Mouse (Mus musculus): ENCODE results near the gene Map3k7. TPM values are rescaled to one million over a fixed set of nuclear protein-coding genes. Genes with fewer than 3 reads are reported as not detected.

Map3k7 gene
- polyA plus RNA-seq, 1 experiment from 2014 or later: 39.1 TPM

GRCm38 (mm10) chr4:31938416-31939106, 25.3 kb upstream of the Map3k7 start:
- Histone ChIP-seq H3K4me2 (replicated peaks) (peak overlapping the region; percentile 44), H3K4me1 (peaks cover 14% of the 10 kb centered on the region), H3K27ac (no peak overlapping the region), H3K4me3 (no peak overlapping the region), H3K9me3 (no peaks in the 10 kb centered on the region), H3K27me3 (0 out of 2 replicates have a peak, but pooled peaks cover 3% of the 10 kb centered on the region), H3K36me3 (no peaks in the 10 kb centered on the region), H3K9ac (no peak overlapping the region)
- 10% methylated on average over 9 of the region's 9 CpGs for WGBS
- ATAC-seq (ENCODE audit: low FRiP score, low read depth): peak; percentile 68; the same call in 1 of the 2 replicates

- H3K9ac ChIP-seq: no peak overlapping the region
- H3K4me3 ChIP-seq: no peak overlapping the region
- ATAC-seq (ENCODE audit: low FRiP score, low read depth): no peak
- no peak overlapping the region for H3K4me2 ChIP-seq (replicated peaks)
- no peak overlapping the region for H3K27ac ChIP-seq
- no peaks in the 10 kb centered on the region for H3K27me3 ChIP-seq
- H3K4me1 ChIP-seq: peaks cover 10% of the 10 kb centered on the region
- 56% methylated on average over 4 of the region's 4 CpGs for WGBS
- H3K36me3 ChIP-seq: no peaks in the 10 kb centered on the region
- no peaks in the 10 kb centered on the region for H3K9me3 ChIP-seq
Observed at GRCm38 (mm10) chr4:31941616-31942015, 22.3 kb upstream of the Map3k7 start.

GRCm38 (mm10) chr4:31943045-31943444, 20.9 kb upstream of the Map3k7 start:
- Histone ChIP-seq H3K4me3 (no peak overlapping the region), H3K9me3 (no peaks in the 10 kb centered on the region), H3K9ac (no peak overlapping the region), H3K36me3 (no peaks in the 10 kb centered on the region), H3K4me2 (replicated peaks) (no peak overlapping the region), H3K27me3 (no peaks in the 10 kb centered on the region), H3K4me1 (no peaks in the 10 kb centered on the region), H3K27ac (no peak overlapping the region)
- WGBS: 89% methylated on average over 2 of the region's 2 CpGs
- no peak for ATAC-seq (ENCODE audit: low FRiP score, low read depth)

- WGBS: under 1% methylated on average over 47 of the region's 47 CpGs
- ATAC-seq (ENCODE audit: low FRiP score, low read depth): no peak
Observed at GRCm38 (mm10) chr4:31964194-31964875, 438 bp downstream of the Map3k7 start.

GRCm38 (mm10) chr4:31965208-31965607, 1.3 kb downstream of the Map3k7 start:
- peaks cover 20% of the 10 kb centered on the region for H3K4me1 ChIP-seq
- peak overlapping the region; percentile 88 for H3K4me3 ChIP-seq
- no peaks in the 10 kb centered on the region for H3K9me3 ChIP-seq
- ATAC-seq (ENCODE audit: low FRiP score, low read depth): no peak
- H3K9ac ChIP-seq: 0 out of 2 replicates have a peak overlapping the region, but pooled peaks have one; percentile 45
- peak overlapping the region; percentile 88 for H3K4me2 ChIP-seq (replicated peaks)
- H3K27ac ChIP-seq: no peak overlapping the region
- WGBS: 74% methylated on average over 2 of the region's 2 CpGs
- no peaks in the 10 kb centered on the region for H3K27me3 ChIP-seq
- no peaks in the 10 kb centered on the region for H3K36me3 ChIP-seq

More at GRCm38 (mm10) chr4:31964194-31964875, 438 bp downstream of the Map3k7 start:
- Histone ChIP-seq H3K27ac (peak overlapping the region; percentile 95), H3K4me3 (peak overlapping the region; percentile 88), H3K4me2 (replicated peaks) (peak overlapping the region; percentile 88), H3K4me1 (peaks cover 20% of the 10 kb centered on the region), H3K9me3 (no peaks in the 10 kb centered on the region), H3K36me3 (no peaks in the 10 kb centered on the region), H3K9ac (peak overlapping the region; percentile 91), H3K27me3 (no peaks in the 10 kb centered on the region)

GRCm38 (mm10) chr4:31971437-31971836, 7.5 kb downstream of the Map3k7 start:
- Histone ChIP-seq H3K4me3 (no peak overlapping the region), H3K36me3 (peaks cover 9% of the 10 kb centered on the region), H3K4me2 (replicated peaks) (no peak overlapping the region), H3K4me1 (0 out of 2 replicates have a peak, but pooled peaks cover 8% of the 10 kb centered on the region), H3K9me3 (no peaks in the 10 kb centered on the region), H3K9ac (no peak overlapping the region), H3K27me3 (no peaks in the 10 kb centered on the region), H3K27ac (no peak overlapping the region)
- WGBS: 86% methylated on average over 1 of the region's 1 CpGs
- no peak for ATAC-seq (ENCODE audit: low FRiP score, low read depth)

GRCm38 (mm10) chr4:31972181-31972580, 8.3 kb downstream of the Map3k7 start:
- Histone ChIP-seq H3K4me1 (0 out of 2 replicates have a peak, but pooled peaks cover 8% of the 10 kb centered on the region), H3K27me3 (no peaks in the 10 kb centered on the region), H3K27ac (no peak overlapping the region), H3K9ac (no peak overlapping the region), H3K4me3 (no peak overlapping the region), H3K9me3 (no peaks in the 10 kb centered on the region), H3K36me3 (peaks cover 15% of the 10 kb centered on the region), H3K4me2 (replicated peaks) (no peak overlapping the region)
- no peak for ATAC-seq (ENCODE audit: low FRiP score, low read depth)
- WGBS: 57% methylated on average over 6 of the region's 6 CpGs

GRCm38 (mm10) chr4:31975260-31975950, 11.5 kb downstream of the Map3k7 start:
- ATAC-seq (ENCODE audit: low FRiP score, low read depth): no peak
- Histone ChIP-seq H3K4me1 (0 out of 2 replicates have a peak, but pooled peaks cover 8% of the 10 kb centered on the region), H3K27ac (no peak overlapping the region), H3K27me3 (no peaks in the 10 kb centered on the region), H3K4me2 (replicated peaks) (no peak overlapping the region), H3K9ac (no peak overlapping the region), H3K36me3 (peaks cover 41% of the 10 kb centered on the region), H3K4me3 (no peak overlapping the region), H3K9me3 (no peaks in the 10 kb centered on the region)
- 81% methylated on average over 3 of the region's 3 CpGs for WGBS

- Histone ChIP-seq H3K9ac (no peak overlapping the region), H3K4me2 (replicated peaks) (no peak overlapping the region), H3K36me3 (peaks cover 61% of the 10 kb centered on the region), H3K4me3 (no peak overlapping the region), H3K27ac (no peak overlapping the region), H3K27me3 (no peaks in the 10 kb centered on the region), H3K4me1 (no peaks in the 10 kb centered on the region), H3K9me3 (no peaks in the 10 kb centered on the region)
- ATAC-seq (ENCODE audit: low FRiP score, low read depth): no peak
- whole genome bisulfite sequencing: 93% methylated on average over 8 of the region's 8 CpGs
Observed at GRCm38 (mm10) chr4:31981863-31982262, 18.0 kb downstream of the Map3k7 start.

GRCm38 (mm10) chr4:31993386-31993785, 29.5 kb downstream of the Map3k7 start:
- Histone ChIP-seq H3K27me3 (no peaks in the 10 kb centered on the region), H3K4me1 (no peaks in the 10 kb centered on the region), H3K9me3 (no peaks in the 10 kb centered on the region), H3K4me3 (no peak overlapping the region), H3K27ac (no peak overlapping the region), H3K36me3 (peaks cover 69% of the 10 kb centered on the region), H3K9ac (no peak overlapping the region), H3K4me2 (replicated peaks) (no peak overlapping the region)
- ATAC-seq (ENCODE audit: low FRiP score, low read depth): no peak
- WGBS: 92% methylated on average over 2 of the region's 2 CpGs

GRCm38 (mm10) chr4:31993865-31994264, 30.0 kb downstream of the Map3k7 start:
- H3K9me3 ChIP-seq: no peaks in the 10 kb centered on the region
- no peak for ATAC-seq (ENCODE audit: low FRiP score, low read depth)
- WGBS: 56% methylated on average over 1 of the region's 1 CpGs
- no peaks in the 10 kb centered on the region for H3K27me3 ChIP-seq
- H3K27ac ChIP-seq: no peak overlapping the region
- H3K9ac ChIP-seq: no peak overlapping the region
- H3K4me2 ChIP-seq (replicated peaks): no peak overlapping the region
- no peak overlapping the region for H3K4me3 ChIP-seq
- H3K4me1 ChIP-seq: no peaks in the 10 kb centered on the region
- H3K36me3 ChIP-seq: peaks cover 65% of the 10 kb centered on the region

- 79% methylated on average over 3 of the region's 3 CpGs for WGBS
- Histone ChIP-seq H3K9me3 (no peaks in the 10 kb centered on the region), H3K4me3 (no peak overlapping the region), H3K36me3 (peaks cover 47% of the 10 kb centered on the region), H3K27me3 (no peaks in the 10 kb centered on the region), H3K27ac (no peak overlapping the region), H3K9ac (no peak overlapping the region), H3K4me2 (replicated peaks) (no peak overlapping the region), H3K4me1 (no peaks in the 10 kb centered on the region)
- no peak for ATAC-seq (ENCODE audit: low FRiP score, low read depth)
Observed at GRCm38 (mm10) chr4:32001498-32001897, 37.6 kb downstream of the Map3k7 start.
